Mouse (Mus musculus) retina, adult 2 months (tissue): ENCODE results near the gene Bco2.
A peak's percentile ranks its signal among the peaks of the same experiment; 100 is the strongest.

ENCODE experiments used
- DNase-seq: peaks from one replicate; pipeline ENCODE4 v3.0.0-alpha.2; 2012; ENCODE audit warnings: low read depth, low spot score

Gene Bco2

DNA sequence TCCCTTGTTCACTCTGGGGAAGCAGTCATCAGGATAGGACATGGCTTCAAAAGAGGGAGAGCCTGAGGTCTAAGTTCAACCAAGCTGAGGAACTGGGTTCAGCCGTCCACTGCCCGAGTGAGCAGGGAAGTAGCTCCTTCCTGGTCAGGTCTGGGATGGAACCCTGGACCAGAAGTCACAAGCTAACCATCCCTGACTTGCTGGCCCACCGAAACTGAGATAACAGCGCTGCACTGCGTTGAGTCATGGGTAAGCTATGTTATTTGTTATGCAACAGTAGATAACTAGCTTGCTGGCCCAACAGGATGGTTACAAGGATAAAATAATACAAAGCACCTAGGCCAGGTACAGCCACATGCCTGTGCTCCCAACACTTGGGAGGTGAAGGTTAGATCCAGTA lies 39.5 kb downstream of the Bco2 start:
- no peak for DNase-seq

DNA sequence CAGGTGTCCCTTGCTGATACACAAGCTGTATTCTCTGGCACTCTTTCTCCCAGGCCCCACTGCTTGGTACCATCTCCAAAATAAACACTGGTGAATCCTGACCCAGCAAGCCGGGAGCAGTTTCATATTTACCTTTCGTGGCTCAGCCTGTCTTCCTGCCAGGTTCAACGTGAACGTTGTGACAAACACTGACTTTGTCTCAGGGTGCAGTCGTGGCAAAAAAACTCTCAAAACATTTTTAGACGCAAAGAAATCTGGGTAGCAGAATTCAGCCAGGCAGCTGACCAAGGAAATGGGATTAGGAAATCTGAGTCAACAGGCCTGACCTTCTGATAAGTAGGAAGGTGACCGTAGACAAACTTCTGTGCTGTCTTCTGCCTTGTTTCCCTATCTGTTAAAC lies 47.4 kb downstream of the Bco2 start:
- DNase-seq = no peak

DNA sequence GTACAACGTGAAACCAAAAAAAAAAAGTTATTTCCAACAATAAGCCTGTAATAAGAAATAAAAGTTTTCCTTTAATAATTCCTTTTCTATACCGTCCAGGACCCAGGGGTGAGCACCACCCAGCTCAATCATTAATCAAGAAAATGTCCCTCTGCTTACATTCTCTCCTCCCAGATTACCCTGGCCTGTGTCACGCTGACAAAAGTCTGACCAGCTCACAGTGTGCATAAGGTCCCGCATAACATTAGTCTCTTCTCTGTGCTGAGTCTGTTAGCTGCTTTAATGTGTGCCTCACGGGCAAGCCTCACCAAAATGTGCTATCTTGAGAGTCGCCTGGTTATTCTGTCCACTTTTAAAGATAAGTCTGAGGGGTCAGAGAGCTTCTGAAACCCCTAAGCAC lies 49.6 kb downstream of the Bco2 start:
- DNase-seq = no peak

DNA sequence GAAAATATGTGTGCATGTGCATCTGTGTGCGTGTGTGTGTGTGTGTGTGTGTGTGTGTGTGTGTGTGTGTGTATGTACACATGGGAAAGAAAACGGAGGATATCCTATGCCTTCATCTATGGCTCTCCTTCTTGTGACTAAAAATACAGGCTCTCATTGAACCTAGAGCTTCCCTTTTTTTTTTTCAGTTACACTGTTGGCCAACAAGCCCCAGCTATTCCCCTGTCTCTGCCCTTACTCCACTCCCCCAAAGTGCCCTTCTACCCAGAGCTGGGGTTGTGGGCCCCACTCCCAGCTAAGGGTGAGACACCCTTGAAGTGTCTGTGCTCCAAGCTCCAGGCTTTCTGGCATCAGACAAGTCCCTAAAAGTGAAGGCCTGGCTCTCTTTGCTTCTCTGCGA lies 52.0 kb downstream of the Bco2 start:
- no peak for DNase-seq

DNA sequence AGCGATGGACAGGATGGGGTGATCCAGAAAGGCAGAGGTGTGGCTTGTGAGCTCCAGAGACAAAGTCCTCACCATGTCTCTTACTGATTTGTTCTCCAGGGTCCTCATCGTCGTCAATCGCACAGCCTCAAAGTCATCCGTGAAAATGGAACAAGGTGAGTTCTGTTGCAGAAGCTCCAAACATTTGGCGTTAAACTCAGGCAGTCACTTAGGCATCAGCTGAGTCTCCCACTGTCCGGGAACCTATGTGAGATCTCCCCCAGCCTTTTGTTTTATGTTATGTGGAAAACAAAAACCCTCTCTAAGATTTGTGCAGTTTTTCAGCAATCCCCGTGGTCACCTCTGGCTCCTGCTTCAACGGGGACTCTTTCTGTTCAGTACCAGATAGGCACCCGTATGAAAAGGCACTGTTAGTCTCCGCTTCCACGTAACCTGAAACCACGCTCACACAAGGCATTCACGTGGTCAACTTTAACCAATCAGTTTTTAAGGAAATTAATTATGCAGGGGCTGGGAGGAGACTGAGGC lies 53.9 kb downstream of the Bco2 start:
- peak; percentile 16 for DNase-seq

DNA sequence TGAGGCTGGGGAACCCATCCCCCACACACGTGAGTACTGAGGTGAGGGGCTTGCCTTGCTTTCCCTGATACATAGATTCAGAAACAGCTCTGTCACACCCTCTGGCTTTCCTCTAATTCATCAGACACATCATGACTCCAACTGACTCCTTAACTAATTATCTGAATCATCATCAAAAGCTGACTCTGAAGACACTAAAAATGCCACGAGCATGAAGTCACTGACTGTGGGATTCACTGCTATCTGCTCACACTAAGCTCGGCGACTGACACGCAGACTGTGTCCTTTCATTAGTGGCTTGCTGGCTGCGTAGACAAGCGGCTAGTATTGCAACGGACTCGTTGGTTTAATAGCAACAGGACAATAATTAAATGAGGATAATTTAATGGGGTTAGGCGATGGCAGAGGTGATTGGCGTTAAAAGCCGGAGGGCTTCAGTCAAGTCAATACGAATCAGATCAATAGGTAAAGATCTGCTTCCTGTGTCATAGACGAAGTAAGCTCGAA lies 54.5 kb downstream of the Bco2 start:
- DNase-seq = no peak

DNA sequence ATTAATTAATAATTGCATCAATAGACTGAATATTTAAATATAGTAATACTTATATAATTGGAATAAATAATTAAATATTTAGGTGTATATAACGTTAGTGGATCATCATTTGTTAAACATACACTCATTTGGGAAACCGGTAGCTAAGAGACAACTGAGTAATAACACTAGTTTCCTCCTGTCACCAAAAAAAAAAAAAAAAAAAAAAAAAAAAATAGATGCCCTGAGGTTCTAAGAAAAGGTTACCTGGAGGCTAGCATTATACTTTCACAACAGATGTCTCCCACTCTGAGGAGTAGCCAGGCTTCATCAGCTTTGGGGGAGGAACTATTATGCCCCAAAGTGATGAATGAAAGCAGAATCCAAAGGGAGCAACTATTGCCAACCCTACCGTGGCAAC lies 55.2 kb downstream of the Bco2 start:
- DNase-seq = no peak

DNA sequence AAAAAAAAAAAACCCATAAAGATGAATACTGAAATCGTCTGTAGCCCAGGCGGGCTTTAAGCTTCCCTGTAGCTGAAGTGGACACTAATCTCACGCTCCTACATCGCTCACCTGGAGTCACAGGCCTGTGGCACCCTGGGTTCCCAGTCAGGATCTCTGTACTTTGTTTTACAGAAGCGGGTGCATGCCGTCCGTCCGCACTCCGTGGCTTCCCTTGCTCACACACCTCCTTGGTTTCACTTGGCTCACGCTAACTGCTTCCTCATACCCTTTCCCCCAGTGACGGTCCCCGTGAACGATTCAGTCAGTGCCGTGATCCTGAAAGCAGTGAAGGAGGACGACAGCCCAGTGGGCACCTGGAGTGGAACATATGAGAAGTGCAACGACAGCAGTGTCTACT lies 56.2 kb downstream of the Bco2 start:
- DNase-seq = no peak

DNA sequence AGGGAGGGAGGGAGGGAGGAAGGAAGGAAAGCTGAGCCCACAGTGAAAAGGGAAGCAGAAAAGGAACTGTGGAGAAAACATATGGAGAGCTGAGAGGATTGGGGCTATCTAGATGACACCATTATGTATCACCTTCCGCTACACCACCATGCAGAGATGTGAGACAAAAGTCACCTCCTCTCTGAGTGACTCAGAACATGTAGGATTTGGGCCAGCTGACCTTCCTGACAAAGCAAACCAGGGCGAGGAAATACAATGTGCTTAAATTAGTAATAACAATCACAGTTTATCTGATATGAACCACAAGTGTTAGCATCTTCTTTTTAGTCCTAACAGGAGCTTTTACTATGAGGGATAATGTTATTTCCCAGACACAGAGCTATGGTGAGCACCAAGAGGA lies 57.4 kb downstream of the Bco2 start:
- no peak for DNase-seq

DNA sequence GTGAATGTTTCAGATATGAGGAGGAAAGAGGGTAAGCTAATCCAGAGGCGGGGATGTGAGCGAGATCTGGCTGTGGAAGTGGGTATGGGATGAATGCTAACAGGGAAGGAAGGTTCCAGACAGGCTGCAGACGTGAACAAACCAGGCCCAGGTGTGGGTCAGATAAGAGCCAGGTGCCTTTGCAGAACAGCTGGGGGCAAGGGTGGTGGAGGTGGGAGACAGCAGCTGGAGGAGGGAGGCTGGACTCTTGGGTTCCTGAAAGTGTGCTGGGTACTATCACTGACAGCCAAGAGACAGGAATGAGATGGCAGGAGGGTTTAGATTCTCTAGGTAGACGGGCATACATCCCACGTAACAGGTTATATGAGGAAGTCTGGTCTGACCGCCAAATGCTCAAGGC lies 57.9 kb downstream of the Bco2 start:
- DNase-seq = no peak

DNA sequence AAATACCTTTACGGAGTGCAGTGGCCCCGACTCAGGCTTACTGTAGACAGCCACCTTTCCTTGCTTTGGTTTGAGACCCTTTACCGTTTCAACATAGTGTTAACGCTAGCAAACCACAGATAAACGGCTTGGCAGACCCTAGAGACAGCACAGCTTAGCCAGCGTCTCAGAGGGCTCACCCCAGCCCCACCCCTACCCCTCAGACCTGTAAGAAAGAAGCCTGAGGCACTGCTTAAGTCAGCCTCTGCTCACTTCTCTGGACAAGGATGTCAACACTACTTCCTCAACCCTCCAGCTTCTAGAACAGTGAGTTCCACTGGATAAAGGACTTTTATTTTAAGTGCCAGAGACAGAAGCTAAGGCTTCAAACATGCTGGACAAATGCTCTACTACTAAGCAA lies 58.4 kb downstream of the Bco2 start:
- no peak for DNase-seq

DNA sequence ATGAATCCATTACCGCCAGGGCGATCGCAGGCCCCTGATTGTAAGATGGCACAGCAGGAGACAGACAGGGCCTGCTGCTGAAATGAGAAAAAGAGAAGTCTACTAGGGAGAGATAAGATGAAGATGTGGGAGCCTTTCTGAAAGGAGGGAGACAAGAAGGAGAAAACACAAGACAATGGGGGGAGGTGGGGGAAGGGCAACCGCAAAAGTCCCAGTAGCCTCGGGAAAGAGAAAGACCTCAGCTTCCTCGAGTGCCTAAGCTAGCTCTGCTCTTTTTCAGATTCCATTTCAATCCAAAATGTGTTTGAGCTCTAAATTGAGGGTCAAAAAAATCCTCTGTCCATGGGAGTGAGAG lies 58.9 kb downstream of the Bco2 start:
- DNase-seq = no peak

DNA sequence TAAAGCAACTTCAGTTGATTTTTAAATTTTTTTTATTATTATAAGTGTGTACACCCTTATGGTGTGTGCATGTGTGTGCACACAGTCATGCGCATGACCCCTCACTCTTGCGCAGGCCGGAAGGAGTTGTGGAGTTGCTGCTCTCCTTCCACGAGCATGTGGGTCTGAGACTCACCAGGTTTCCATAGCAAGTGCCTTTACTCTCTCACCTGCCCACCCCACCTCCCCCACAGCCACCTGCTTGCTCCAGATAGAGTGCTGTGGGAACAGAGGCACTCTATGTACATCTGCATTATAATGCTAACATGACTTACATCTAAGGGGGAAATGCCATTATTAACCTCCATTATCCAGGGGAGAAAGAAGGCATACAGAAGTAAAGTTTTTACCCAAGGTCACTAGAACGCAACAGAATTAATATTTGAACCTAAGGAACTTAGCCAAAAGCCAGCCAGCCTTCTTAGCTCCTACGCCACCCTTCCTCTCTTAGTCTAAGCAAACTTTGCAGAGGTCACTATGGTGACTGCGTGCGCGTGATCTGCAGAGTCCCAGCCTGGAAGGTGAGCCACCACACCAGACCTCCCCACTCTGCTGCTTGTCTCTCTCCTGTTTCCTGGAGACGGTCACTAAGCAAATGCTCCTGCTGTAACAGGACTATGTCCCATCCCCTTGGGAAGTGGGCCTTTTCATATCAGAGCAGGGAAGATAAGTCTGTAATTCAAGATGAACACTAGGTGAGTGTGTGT lies 59.4 kb downstream of the Bco2 start:
- DNase-seq = no peak

DNA sequence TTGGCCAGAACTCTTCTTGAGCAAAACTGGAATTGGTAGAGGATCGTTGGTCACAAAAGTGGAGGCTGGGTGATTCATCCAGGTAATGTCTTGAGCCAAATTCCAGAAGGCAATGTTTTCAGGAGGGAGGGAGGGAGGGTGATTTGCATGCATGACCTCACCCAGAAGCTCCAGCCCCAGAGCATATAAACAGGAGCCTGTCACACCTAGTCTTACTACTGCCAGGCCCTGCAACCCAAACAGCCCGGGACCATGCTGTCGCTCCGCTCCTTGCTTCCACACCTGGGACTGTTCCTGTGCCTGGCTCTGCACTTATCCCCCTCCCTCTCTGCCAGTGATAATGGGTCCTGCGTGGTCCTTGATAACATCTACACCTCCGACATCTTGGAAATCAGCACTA lies 60.7 kb downstream of the Bco2 start, which contains the start of gene Plet1:
Gene Plet1, plus strand, starts transcription at position 215 of the 400 bp plus-strand sequence.
- no peak for DNase-seq

DNA sequence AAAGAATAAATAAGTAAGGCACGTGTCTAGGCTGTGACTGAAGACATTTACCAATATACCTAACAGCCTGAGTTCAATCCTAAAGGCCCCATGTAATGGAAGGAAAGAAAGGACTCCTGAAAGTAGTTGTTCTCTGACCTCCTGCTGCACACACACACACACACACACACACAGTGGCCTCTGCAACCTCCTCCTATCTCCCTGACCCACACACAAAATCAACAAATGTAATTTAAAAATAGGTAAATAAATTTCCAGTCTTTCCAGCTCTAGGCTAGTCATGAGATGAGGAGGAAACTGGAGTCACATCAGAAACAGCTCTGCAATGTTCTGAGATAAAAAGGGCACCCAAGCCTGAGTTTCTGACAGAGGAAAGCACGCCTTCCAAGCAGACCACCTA lies 61.2 kb downstream of the Bco2 start:
- no peak for DNase-seq

DNA sequence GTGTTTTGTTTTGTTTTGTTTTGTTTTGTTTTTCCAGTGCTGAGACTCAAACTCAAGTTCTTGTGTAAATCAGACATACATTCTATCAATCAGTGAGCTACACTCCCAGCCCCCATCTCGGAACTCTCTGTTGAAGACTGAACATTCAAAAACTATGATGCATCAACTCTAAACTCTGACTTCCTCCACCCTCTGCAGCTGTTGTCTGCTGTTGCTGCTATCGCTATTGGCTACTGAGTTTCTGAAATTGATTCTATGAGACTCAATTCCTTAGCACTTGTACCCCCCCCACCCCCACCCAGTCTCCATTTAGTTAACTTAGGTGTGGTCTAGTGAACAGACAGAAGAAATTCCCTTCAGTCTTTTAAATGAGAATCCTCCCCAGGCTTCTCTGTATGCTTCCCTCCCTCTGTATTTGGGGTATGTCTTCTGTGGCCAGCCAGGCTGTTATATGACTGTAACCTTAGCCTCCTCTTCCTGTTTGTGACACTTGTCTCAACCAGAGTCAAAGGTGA lies 63.4 kb downstream of the Bco2 start:
- no peak for DNase-seq

DNA sequence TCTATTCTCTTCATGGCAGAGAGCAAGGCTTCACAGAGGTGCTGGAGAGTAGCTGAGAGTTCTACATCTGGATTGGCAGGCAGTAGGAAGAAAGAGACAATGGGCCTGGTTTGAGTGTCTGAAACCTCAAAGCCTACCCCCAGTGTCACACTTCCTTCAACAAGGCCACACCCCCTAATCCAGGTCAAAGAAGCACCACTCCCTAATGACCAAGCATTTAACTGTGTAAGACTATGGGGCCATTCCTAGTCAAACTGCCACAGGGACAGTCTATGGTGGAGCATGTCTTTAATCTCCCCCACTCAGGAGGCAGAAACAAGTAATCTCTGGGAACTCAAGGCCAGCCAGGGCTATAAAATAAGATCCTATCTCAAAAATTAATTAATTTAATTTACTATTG lies 64.1 kb downstream of the Bco2 start:
- no peak for DNase-seq

DNA sequence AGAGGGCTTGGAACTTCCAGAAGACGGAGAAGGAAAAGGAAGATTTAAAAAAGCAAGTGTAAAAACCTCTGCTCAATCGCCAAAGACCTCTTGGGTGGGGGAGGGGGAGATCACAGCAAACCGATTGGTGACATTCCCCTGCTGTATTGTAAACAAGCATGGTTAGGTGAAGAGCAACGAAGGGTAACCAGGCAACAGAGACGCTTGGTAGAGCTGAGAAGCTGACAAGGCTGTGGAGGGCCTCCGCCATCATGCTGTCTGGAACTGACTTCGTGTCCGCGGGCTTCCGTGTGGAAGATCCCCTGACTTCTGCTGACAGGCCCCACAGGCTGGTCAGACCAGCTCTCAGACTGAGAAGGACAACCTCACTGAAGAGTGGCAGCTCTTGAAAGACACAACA lies 69.5 kb downstream of the Bco2 start:
- DNase-seq = no peak
